Mouse (Mus musculus) ES-E14 (cell line): Measurements from ENCODE around the gene Plekha3. TPM values are rescaled to one million over a fixed set of nuclear protein-coding genes. Genes with fewer than 3 reads are reported as not detected.

Source experiments
- DNase-seq: peaks from one replicate; pipeline ENCODE4 v3.0.0-alpha.2; 2013; ENCODE audit warnings: low read depth, low spot score
- H3K27ac ChIP-seq: 2 replicates; pipeline ENCODE4 v1.5.1; 2012; ENCODE audit warnings: low read depth, mild to moderate bottlenecking, low read length, moderate library complexity, mixed read lengths; ENCODE audit not compliant: poor library complexity, insufficient read depth, severe bottlenecking
- H3K36me3 ChIP-seq: 2 replicates; pipeline ENCODE4 v1.6.1; 2012; ENCODE audit warnings: mild to moderate bottlenecking, low read length, moderate library complexity, mixed read lengths; ENCODE audit not compliant: control insufficient read depth, poor library complexity, insufficient read depth, severe bottlenecking
- H3K4me1 ChIP-seq, 2 experiments: fragments of 150-350 bp in 1 of 2; sonication (generic) in 1 of 2; 2 replicates each; pipeline ENCODE4 v1.6.1; 2012; ENCODE audit warnings: low read length in 2 of 2, mild to moderate bottlenecking in 1 of 2, mixed read lengths in 1 of 2; ENCODE audit not compliant: control insufficient read depth in 2 of 2, insufficient read depth in 2 of 2, poor library complexity in 1 of 2
- H3K4me3 ChIP-seq, 2 experiments: fragments of 150-350 bp in 1 of 2; sonication (generic) in 1 of 2; 2 replicates each; pipeline ENCODE4 v1.5.1; 2012; ENCODE audit warnings: low read length in 2 of 2, low read depth in 1 of 2, mild to moderate bottlenecking in 1 of 2, mixed read lengths in 1 of 2; ENCODE audit not compliant: insufficient read depth in 1 of 2, poor library complexity in 1 of 2, severe bottlenecking in 1 of 2
- H3K9ac ChIP-seq: 2 replicates; pipeline ENCODE4 v1.6.1; 2012; ENCODE audit warnings: low read depth, mild to moderate bottlenecking, low read length, mixed read lengths; ENCODE audit not compliant: poor library complexity, insufficient read depth, severe bottlenecking
- H3K9me3 ChIP-seq: fragments of 150-350 bp; sonication (generic); 2 replicates; pipeline ENCODE4 v1.6.1; 2012; ENCODE audit warnings: low read depth, mild to moderate bottlenecking, low read length; ENCODE audit not compliant: control insufficient read depth, insufficient read depth
- CHD2 ChIP-seq: IDR thresholded peaks from 2 replicates; pipeline ENCODE4 v1.6.1; 2014; ENCODE audit warnings: mild to moderate bottlenecking, low read depth, low read length, inconsistent platforms
- HCFC1 ChIP-seq: IDR thresholded peaks from 2 replicates; pipeline ENCODE4 v1.6.1; 2012; ENCODE audit warnings: low read length, inconsistent platforms, borderline replicate concordance; ENCODE audit not compliant: insufficient read depth
- MAFK ChIP-seq: IDR thresholded peaks from 2 replicates; pipeline ENCODE4 v1.6.1; 2014; ENCODE audit warnings: mild to moderate bottlenecking, low read depth, low read length, inconsistent platforms; ENCODE audit not compliant: insufficient read depth
- ZC3H11A ChIP-seq: IDR thresholded peaks from 2 replicates; pipeline ENCODE4 v1.6.1; 2012; ENCODE audit warnings: low read depth, mild to moderate bottlenecking, inconsistent platforms, low read length, borderline replicate concordance
- ZNF384 ChIP-seq: IDR thresholded peaks from 2 replicates; pipeline ENCODE4 v1.6.1; 2012; ENCODE audit warnings: low read depth, low read length, inconsistent platforms
- in situ Hi-C, 2 experiments: fragments of 600-800 bp; cut with MboI; formaldehyde crosslinking; loops; one replicate each; pipeline ENCODE4 v1.15.1; 2025; ENCODE audit warnings: low sequenced_read_pairs in 2 of 2, inconsistent platforms in 1 of 2; ENCODE audit not compliant: unreplicated experiment in 2 of 2
- total RNA-seq: library from RNA; depleted of rRNA; stranded (reverse); fragments of 300-350 nt; gene quantifications from 2 replicates; pipeline ENCODE4 v1.2.3, GENCODE M21; 2012

The Plekha3 gene
- total RNA-seq, 1 experiment = 18.8 TPM

- TF ChIP-seq ZC3H11A = no peak
- no peak for TF ChIP-seq CHD2
- no peak for TF ChIP-seq HCFC1
- TF ChIP-seq ZNF384 = no peak
- no peak for TF ChIP-seq MAFK
- Histone ChIP-seq H3K9ac (no peak overlapping the region), H3K9me3 (no peaks in the 10 kb centered on the region), H3K36me3 (no peaks in the 10 kb centered on the region), H3K4me1 (no peaks in the 10 kb centered on the region), H3K27ac (no peak overlapping the region), H3K4me3 (no peak overlapping the region)
- in situ Hi-C loops = no loop called here
- DNase-seq = no peak
Observed at GRCm38 (mm10) chr2:76654646-76655045, 20.4 kb upstream of the Plekha3 start.

GRCm38 (mm10) chr2:76655444-76655843 lies 19.6 kb upstream of the Plekha3 start:
- no peaks in the 10 kb centered on the region for H3K36me3 ChIP-seq
- in situ Hi-C loops = no loop called here
- no peak for TF ChIP-seq MAFK
- no peak for TF ChIP-seq CHD2
- TF ChIP-seq ZC3H11A = no peak
- no peak for TF ChIP-seq ZNF384
- no peak for TF ChIP-seq HCFC1
- H3K9me3 ChIP-seq = no peaks in the 10 kb centered on the region
- DNase-seq = no peak
- no peaks in the 10 kb centered on the region for H3K4me1 ChIP-seq
- no peak overlapping the region for H3K4me3 ChIP-seq
- no peak overlapping the region for H3K27ac ChIP-seq
- H3K9ac ChIP-seq = no peak overlapping the region

GRCm38 (mm10) chr2:76655982-76656381 lies 19.1 kb upstream of the Plekha3 start:
- Histone ChIP-seq H3K4me1 (no peaks in the 10 kb centered on the region), H3K9ac (no peak overlapping the region), H3K27ac (no peak overlapping the region), H3K9me3 (no peaks in the 10 kb centered on the region), H3K36me3 (no peaks in the 10 kb centered on the region), H3K4me3 (no peak overlapping the region)
- DNase-seq = no peak
- TF ChIP-seq HCFC1 (no peak), CHD2 (no peak), ZC3H11A (no peak), MAFK (no peak), ZNF384 (no peak)
- in situ Hi-C loops = no loop called here

GRCm38 (mm10) chr2:76658551-76658950 lies 16.5 kb upstream of the Plekha3 start:
- TF ChIP-seq ZC3H11A = no peak
- no peak for TF ChIP-seq CHD2
- no peak for TF ChIP-seq HCFC1
- TF ChIP-seq ZNF384 = no peak
- no peak for TF ChIP-seq MAFK
- no peaks in the 10 kb centered on the region for H3K36me3 ChIP-seq
- no peaks in the 10 kb centered on the region for H3K4me1 ChIP-seq
- H3K27ac ChIP-seq = no peak overlapping the region
- no peak for DNase-seq
- no peak overlapping the region for H3K9ac ChIP-seq
- no peak overlapping the region for H3K4me3 ChIP-seq
- in situ Hi-C loops = no loop called here
- no peaks in the 10 kb centered on the region for H3K9me3 ChIP-seq

- Histone ChIP-seq H3K36me3 (no peaks in the 10 kb centered on the region), H3K4me3 (no peak overlapping the region), H3K27ac (no peak overlapping the region), H3K9ac (no peak overlapping the region), H3K4me1 (no peaks in the 10 kb centered on the region), H3K9me3 (no peaks in the 10 kb centered on the region)
- no peak for DNase-seq
- no peak for TF ChIP-seq ZNF384
- no peak for TF ChIP-seq CHD2
- no peak for TF ChIP-seq ZC3H11A
- in situ Hi-C loops = no loop called here
Observed at GRCm38 (mm10) chr2:76659419-76659818, 15.7 kb upstream of the Plekha3 start.
